Mouse (Mus musculus) liver, postnatal 0 days (tissue): ENCODE measurements around the gene Pwwp2b.

Experiments
- CTCF ChIP-seq: sonication (generic); IDR thresholded peaks from 2 replicates; pipeline ENCODE4 v1.5.1; 2016; ENCODE audit warnings: antibody characterized with exemption, low read depth
- EP300 ChIP-seq: IDR thresholded peaks from 2 replicates; pipeline ENCODE4 v1.6.1; 2016; ENCODE audit warnings: antibody characterized with exemption, low read depth, mild to moderate bottlenecking

- TF ChIP-seq CTCF, result no peak
- TF ChIP-seq EP300, result no peak
Measured at GRCm38 (mm10) chr7:139224070-139224469, 24.2 kb upstream of the Pwwp2b start.
